In the genomic region with DNA sequence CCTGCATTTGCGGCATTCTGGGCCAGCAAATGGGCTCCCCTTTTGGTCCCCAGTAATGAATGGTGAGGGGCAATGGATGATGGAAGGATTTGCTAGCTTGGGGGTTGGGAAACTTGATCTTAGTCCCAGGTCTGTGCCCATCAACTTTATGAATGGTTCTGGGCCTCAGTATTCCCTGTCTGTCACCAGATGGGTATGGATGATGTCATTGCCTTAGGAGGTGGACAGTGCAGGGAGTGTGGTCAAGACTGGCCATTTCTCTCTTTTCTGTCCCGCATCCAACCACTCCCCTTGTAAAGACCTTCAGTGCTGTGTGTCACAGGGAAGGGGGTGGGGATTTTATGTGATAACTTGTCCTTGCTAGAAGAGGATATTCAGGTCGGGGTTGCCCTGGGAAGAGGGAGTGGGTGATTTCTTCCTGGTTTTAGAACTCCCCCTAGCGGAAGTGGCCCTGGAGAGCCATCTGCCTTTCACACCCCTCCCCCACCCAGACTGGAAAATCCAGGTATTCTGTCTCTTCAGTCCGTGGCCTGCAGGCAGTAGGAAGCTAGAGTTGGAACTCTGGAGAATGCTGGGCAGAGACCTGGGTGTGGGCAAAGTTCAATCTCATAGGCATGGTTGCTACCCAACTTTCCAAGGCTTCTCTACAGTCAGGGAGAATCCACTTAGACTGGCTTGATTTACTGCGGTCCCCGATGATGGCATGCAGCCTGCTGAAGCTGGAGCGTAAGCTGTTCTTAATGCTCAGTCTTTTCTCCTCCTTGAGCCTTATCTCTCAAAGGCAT, we compare ENCODE assay signal across 8 mouse cellular contexts. TPM values are rescaled to one million over a fixed set of nuclear protein-coding genes. Genes with fewer than 3 reads are reported as not detected.
DNase-seq lines count a peak whose midpoint lies in the region; ATAC-seq lines count a peak whose summit lies in the region.

No protein-coding gene starts in this region.

- H3K9me3 ChIP-seq in heart, embryonic 15.5 days (replicated peaks) = no peaks in the 10 kb centered on the region
- no peaks in the 10 kb centered on the region for H3K9me3 ChIP-seq in midbrain, embryonic 10.5 days (replicated peaks)

- peak overlapping the region; percentile 83 for H3K4me3 ChIP-seq in heart, embryonic 15.5 days
- H3K4me3 ChIP-seq in midbrain, embryonic 10.5 days = peak overlapping the region; percentile 95

- peak overlapping the region; percentile 94 for H3K27ac ChIP-seq in heart, embryonic 15.5 days
- H3K27ac ChIP-seq in midbrain, embryonic 10.5 days (replicated peaks) = peak overlapping the region; percentile 93

- ATAC-seq in heart, embryonic 15.5 days (replicated peaks; ENCODE audit: insufficient number of reproducible peaks, insufficient read depth, low FRiP score, low read depth) = no peak

- peak; percentile 31 for DNase-seq in thymus, postnatal 14 days
- DNase-seq in thymus, postnatal 25 days = no peak
- DNase-seq in cerebellum, postnatal 10 days = peak; percentile 80 to 90
- DNase-seq in kidney, postnatal 4 days = peak; percentile 72 to 84
- DNase-seq in midbrain, embryonic 10.5 days (ENCODE audit: low spot score) = peak; percentile 52
- DNase-seq in ovary, postnatal 10 days (ENCODE audit: low spot score) = no peak
- DNase-seq in urinary bladder, postnatal 10 days (ENCODE audit: low spot score) = no peak

- peaks cover 60% of the 10 kb centered on the region for H3K4me1 ChIP-seq in heart, embryonic 15.5 days (replicated peaks)
- peaks cover 68% of the 10 kb centered on the region for H3K4me1 ChIP-seq in midbrain, embryonic 10.5 days

- peak overlapping the region; percentile 93 for H3K4me2 ChIP-seq in heart, embryonic 15.5 days

- H3K36me3 ChIP-seq in heart, embryonic 15.5 days = no peaks in the 10 kb centered on the region
- 0 out of 2 replicates have a peak, but pooled peaks cover 4% of the 10 kb centered on the region for H3K36me3 ChIP-seq in midbrain, embryonic 10.5 days

- H3K9ac ChIP-seq in heart, embryonic 15.5 days = peak overlapping the region; percentile 80

- H3K27me3 ChIP-seq in heart, embryonic 15.5 days = no peaks in the 10 kb centered on the region
- 0 out of 2 replicates have a peak, but pooled peaks cover 6% of the 10 kb centered on the region for H3K27me3 ChIP-seq in midbrain, embryonic 10.5 days (ENCODE audit: low read depth, poor library complexity, severe bottlenecking)

- WGBS in heart, embryonic 15.5 days = 27% methylated on average over 8 of the region's 8 CpGs
- WGBS in midbrain, embryonic 10.5 days = 32% methylated on average over 8 of the region's 8 CpGs

RNA-seq across cellular contexts. Expression of a gene that starts 2.8 kb away (rescaled TPM):
- 40.3 and 65.5 TPM in 2 replicates for polyA plus RNA-seq in heart, embryonic 15.5 days (2015; fragmentation: Nextera tagmentation; extraction: Ambion mirVana)
- polyA plus RNA-seq in midbrain, embryonic 10.5 days (2016; fragmentation: Nextera tagmentation; extraction: Ambion mirVana) = 75.1 and 88.8 TPM in 2 replicates

RNA-seq across cellular contexts. Expression of a gene that starts 19.4 kb away (rescaled TPM):
- 286 and 399 TPM in 2 replicates for polyA plus RNA-seq in heart, embryonic 15.5 days (2015; fragmentation: Nextera tagmentation; extraction: Ambion mirVana)
- polyA plus RNA-seq in midbrain, embryonic 10.5 days (2016; fragmentation: Nextera tagmentation; extraction: Ambion mirVana) = 378 and 451 TPM in 2 replicates

RNA-seq across cellular contexts. Expression of a gene that starts 25.9 kb away (rescaled TPM):
- 0.21 and 0.32 TPM in 2 replicates for polyA plus RNA-seq in heart, embryonic 15.5 days (2015; fragmentation: Nextera tagmentation; extraction: Ambion mirVana)
- 0.20 and 0.46 TPM in 2 replicates for polyA plus RNA-seq in midbrain, embryonic 10.5 days (2016; fragmentation: Nextera tagmentation; extraction: Ambion mirVana)

RNA-seq across cellular contexts. Expression of a gene that starts 35.2 kb away (rescaled TPM):
- 9.5 and 10.5 TPM in 2 replicates for polyA plus RNA-seq in heart, embryonic 15.5 days (2015; fragmentation: Nextera tagmentation; extraction: Ambion mirVana)
- 20.5 and 21.8 TPM in 2 replicates for polyA plus RNA-seq in midbrain, embryonic 10.5 days (2016; fragmentation: Nextera tagmentation; extraction: Ambion mirVana)

RNA-seq across cellular contexts. Expression of a gene that starts 39.0 kb away (rescaled TPM):
- polyA plus RNA-seq in heart, embryonic 15.5 days (2015; fragmentation: Nextera tagmentation; extraction: Ambion mirVana) = 2.9 and 3.4 TPM in 2 replicates
- polyA plus RNA-seq in midbrain, embryonic 10.5 days (2016; fragmentation: Nextera tagmentation; extraction: Ambion mirVana) = 12.6 and 14.3 TPM in 2 replicates

Comparison
In these comparisons a context has a peak if more than half of its experiments do, and no peak if none do; other contexts are left out.
1. DNase-seq: peak in thymus, postnatal 14 days (single experiment), cerebellum, postnatal 10 days (2 of 2), kidney, postnatal 4 days (2 of 2) and midbrain, embryonic 10.5 days (single experiment); none in thymus, postnatal 25 days (single experiment), ovary, postnatal 10 days (single experiment) and urinary bladder, postnatal 10 days (single experiment).